Mouse (Mus musculus) forebrain, postnatal 0 days (tissue): ENCODE results near the gene Fndc9. TPM values are rescaled to one million over a fixed set of nuclear protein-coding genes. Genes with fewer than 3 reads are reported as not detected.
A peak's percentile ranks its signal among the peaks of the same experiment; 100 is the strongest.

Experiments used
- ATAC-seq: fragments of 200-750 bp; cut with Nextera tagmentation; 2 replicates; pipeline ENCODE4 v1.8.0; 2017; ENCODE audit warnings: mild to moderate bottlenecking, moderate library complexity
- DNase-seq: peaks from one replicate; pipeline ENCODE4 v3.0.0-alpha.2; 2015
- H3K27ac ChIP-seq: fragments of 300-500 bp; sonication (generic); 2 replicates; pipeline ENCODE4 v1.5.1; 2014; ENCODE audit warnings: low read depth, mild to moderate bottlenecking, antibody characterized with exemption, low read length, moderate library complexity, mixed read lengths
- H3K27me3 ChIP-seq: fragments of 300-500 bp; sonication (generic); 2 replicates; pipeline ENCODE4 v1.6.1; 2014; ENCODE audit warnings: mild to moderate bottlenecking, low read length, mixed read lengths; ENCODE audit not compliant: insufficient read depth
- H3K36me3 ChIP-seq: fragments of 300-500 bp; sonication (generic); 2 replicates; pipeline ENCODE4 v1.6.1; 2014; ENCODE audit warnings: mild to moderate bottlenecking, moderate library complexity; ENCODE audit not compliant: insufficient read depth
- H3K4me1 ChIP-seq: fragments of 300-500 bp; sonication (generic); 2 replicates; pipeline ENCODE4 v1.6.1; 2014; ENCODE audit warnings: antibody characterized with exemption; ENCODE audit not compliant: insufficient read depth
- H3K4me2 ChIP-seq: fragments of 300-500 bp; sonication (generic); 2 replicates; pipeline ENCODE4 v1.6.1; 2014; ENCODE audit warnings: low read depth, mild to moderate bottlenecking, moderate library complexity
- H3K4me3 ChIP-seq: fragments of 300-500 bp; sonication (generic); 2 replicates; pipeline ENCODE4 v1.5.1; 2014; ENCODE audit warnings: low read depth, low read length, mixed read lengths
- H3K9ac ChIP-seq: fragments of 300-500 bp; sonication (generic); 2 replicates; pipeline ENCODE4 v1.6.1; 2014; ENCODE audit warnings: mild to moderate bottlenecking
- H3K9me3 ChIP-seq: fragments of 300-500 bp; sonication (generic); 2 replicates; pipeline ENCODE4 v1.6.1; 2016; ENCODE audit warnings: low read length
- CTCF ChIP-seq: sonication (generic); IDR thresholded peaks from 2 replicates; pipeline ENCODE4 v1.5.1; 2016; ENCODE audit warnings: antibody characterized with exemption, control low read depth, low read depth
- WGBS: fragments of 180-500 bp; shearing (Covaris S2); extraction: QIAGEN DNeasy Blood & Tissue Kit; methylation state at CpG from one replicate; pipeline ENCODE4 v1.1.7; 2014; 5-methylcytosine and 5-hydroxymethylcytosine counted together
- polyA plus RNA-seq: library from polyadenylated mRNA; unstranded; fragments of >200 nt; fragmentation: Nextera tagmentation; extraction: Ambion mirVana; gene quantifications from 2 replicates; pipeline ENCODE4 v1.2.1, GENCODE M21; 2015
- total RNA-seq: library from RNA; depleted of rRNA; stranded (reverse); fragments of >200 nt; gene quantifications from 2 replicates; pipeline ENCODE4 v1.2.3, GENCODE M21; 2014; rRNA removed

Gene Fndc9
- 11.1 and 12.2 TPM in 2 replicates for total RNA-seq
- 9.9 and 15.9 TPM in 2 replicates for polyA plus RNA-seq

GRCm38 (mm10) chr11:46235334-46235733 lies at the start of gene Fndc9:
Fndc9 (plus strand) TSS chr11:46235531.
- Histone ChIP-seq H3K27ac (peak within 1 kb of the TSS; percentile 83), H3K4me2 (peak within 1 kb of the TSS; percentile 16; the same call in 1 of the 2 replicates), H3K4me3 (0 out of 2 replicates have a peak within 1 kb of the TSS, but pooled peaks have one; percentile 5), H3K27me3 (no peaks in the 10 kb centered on the region), H3K9ac (peak within 1 kb of the TSS; percentile 23; the same call in 1 of the 2 replicates), H3K4me1 (peaks cover 9% of the 10 kb centered on the region), H3K9me3 (no peaks in the 10 kb centered on the region), H3K36me3 (peaks cover 63% of the 10 kb centered on the region)
- DNase-seq: peak; percentile 85
- TF ChIP-seq CTCF: peak; percentile 18; the same call in 1 of the 2 replicates
- ATAC-seq: peak; percentile 89
- WGBS: 14% methylated on average over 11 of the region's 11 CpGs

GRCm38 (mm10) chr11:46188283-46188682 lies 47.0 kb upstream of the Fndc9 start:
- Histone ChIP-seq H3K9ac (no peak overlapping the region), H3K4me3 (no peak overlapping the region), H3K9me3 (no peaks in the 10 kb centered on the region), H3K27me3 (no peaks in the 10 kb centered on the region), H3K4me2 (no peak overlapping the region), H3K36me3 (peaks cover 11% of the 10 kb centered on the region), H3K27ac (no peak overlapping the region), H3K4me1 (no peaks in the 10 kb centered on the region)
- peak; percentile 32; the same call in 1 of the 2 replicates for ATAC-seq
- no peak for TF ChIP-seq CTCF
- 25% methylated on average over 2 of the region's 2 CpGs for WGBS
- DNase-seq: no peak

- H3K4me2 ChIP-seq: no peak overlapping the region
- no peak for TF ChIP-seq CTCF
- no peaks in the 10 kb centered on the region for H3K4me1 ChIP-seq
- DNase-seq (no peak), ATAC-seq (no peak)
- H3K27me3 ChIP-seq: no peaks in the 10 kb centered on the region
- no peaks in the 10 kb centered on the region for H3K9me3 ChIP-seq
- no peak overlapping the region for H3K9ac ChIP-seq
- WGBS: 89% methylated on average over 4 of the region's 4 CpGs
- H3K36me3 ChIP-seq: peaks cover 58% of the 10 kb centered on the region
- no peak overlapping the region for H3K27ac ChIP-seq
- no peak overlapping the region for H3K4me3 ChIP-seq
These were observed 41.2 kb upstream of the Fndc9 start for GRCm38 (mm10) chr11:46194175-46194574.

DNA sequence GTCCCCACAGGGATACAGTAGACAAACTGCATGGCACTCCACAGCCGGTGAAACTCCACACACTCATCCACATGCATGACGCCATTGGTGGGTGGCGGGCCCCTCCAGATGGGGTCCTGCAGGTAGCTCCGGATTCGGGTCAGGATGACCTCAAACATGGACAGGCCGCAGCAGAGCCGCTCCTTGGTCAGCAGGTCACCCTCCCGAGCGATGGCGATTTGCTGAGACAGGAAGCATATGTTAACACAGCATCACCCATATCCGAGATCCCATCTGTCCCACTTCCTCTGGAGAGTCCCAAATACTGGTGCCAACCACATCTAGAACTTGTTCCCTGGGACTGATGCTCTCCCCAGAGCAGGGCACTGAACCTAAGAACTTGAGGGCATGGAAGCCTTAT lies 34.7 kb upstream of the Fndc9 start:
- no peak overlapping the region for H3K4me3 ChIP-seq
- WGBS: 96% methylated on average over 11 of the region's 11 CpGs
- no peaks in the 10 kb centered on the region for H3K9me3 ChIP-seq
- DNase-seq: no peak
- no peak overlapping the region for H3K27ac ChIP-seq
- no peak overlapping the region for H3K9ac ChIP-seq
- H3K27me3 ChIP-seq: no peaks in the 10 kb centered on the region
- no peak for ATAC-seq
- no peak for TF ChIP-seq CTCF
- H3K36me3 ChIP-seq: peaks cover 63% of the 10 kb centered on the region
- no peaks in the 10 kb centered on the region for H3K4me1 ChIP-seq
- no peak overlapping the region for H3K4me2 ChIP-seq

DNA sequence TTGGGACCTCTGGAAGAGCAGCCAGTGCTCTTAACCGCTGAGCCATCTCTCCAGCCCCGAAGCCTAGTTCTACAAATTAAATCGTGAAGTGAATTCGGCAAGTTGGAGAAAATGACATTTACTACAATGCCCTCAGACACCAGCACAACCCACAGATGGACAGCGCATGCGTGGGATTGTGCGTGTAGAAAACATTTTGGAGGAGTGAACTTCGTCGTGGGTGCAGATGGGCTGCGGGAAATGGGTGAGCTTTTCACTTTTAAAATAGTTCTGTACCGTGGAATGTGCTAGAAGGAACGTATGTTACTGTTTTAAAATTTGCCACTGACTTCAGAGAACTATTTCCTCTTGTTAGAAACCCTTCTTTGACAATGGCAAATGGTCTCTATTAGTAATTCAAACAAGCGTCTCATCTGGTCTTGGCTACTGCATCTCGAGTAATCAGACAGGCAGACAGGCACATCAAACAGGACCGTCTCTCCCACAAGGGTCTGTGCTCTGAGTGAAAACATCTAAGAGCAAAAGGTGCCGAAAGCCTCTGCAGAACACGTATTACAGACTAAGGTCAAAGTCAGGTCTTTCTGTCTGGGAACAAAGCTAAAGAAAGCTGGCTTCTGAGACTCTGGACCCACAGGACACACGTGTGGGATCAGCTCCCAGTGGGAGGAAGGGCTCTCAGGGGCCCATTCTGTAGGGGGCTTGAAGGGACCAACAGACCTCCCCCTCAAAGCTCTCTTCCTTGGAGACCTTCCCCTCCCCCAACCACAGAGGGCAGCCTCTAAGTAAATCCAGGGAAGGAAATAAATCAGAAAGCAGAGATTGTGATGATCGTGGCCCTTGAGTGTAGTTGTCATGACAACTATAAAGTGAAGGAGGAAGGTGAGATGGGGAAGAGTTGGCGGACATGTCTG lies 33.4 kb upstream of the Fndc9 start:
- peak overlapping the region; percentile 50 for H3K27ac ChIP-seq
- H3K4me3 ChIP-seq: no peak overlapping the region
- peak; percentile 43 for DNase-seq
- H3K4me2 ChIP-seq: no peak overlapping the region
- no peaks in the 10 kb centered on the region for H3K27me3 ChIP-seq
- H3K9me3 ChIP-seq: no peaks in the 10 kb centered on the region
- H3K36me3 ChIP-seq: peaks cover 64% of the 10 kb centered on the region
- ATAC-seq: peak; percentile 23; the same call in 1 of the 2 replicates
- WGBS: 68% methylated on average over 20 of the region's 20 CpGs
- no peaks in the 10 kb centered on the region for H3K4me1 ChIP-seq
- no peak overlapping the region for H3K9ac ChIP-seq
- no peak for TF ChIP-seq CTCF

DNA sequence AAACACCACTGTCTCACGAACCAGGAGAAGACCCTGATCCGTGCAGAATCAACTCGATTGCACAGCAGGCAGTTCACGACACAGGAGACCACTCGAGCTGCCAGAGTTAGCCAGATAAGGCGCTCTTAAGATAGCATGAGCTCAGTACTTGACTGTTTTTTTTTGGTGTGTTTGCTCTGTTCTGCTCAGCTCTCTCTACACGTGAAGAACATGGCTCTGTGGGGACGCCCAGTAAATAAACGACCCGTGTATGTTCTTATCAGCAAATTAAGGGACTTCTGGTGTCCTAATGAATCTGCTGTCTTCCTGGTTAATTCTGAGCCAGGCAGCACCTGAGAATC lies 32.8 kb upstream of the Fndc9 start:
- DNase-seq (no peak), ATAC-seq (no peak)
- H3K4me1 ChIP-seq: no peaks in the 10 kb centered on the region
- H3K27me3 ChIP-seq: no peaks in the 10 kb centered on the region
- H3K4me2 ChIP-seq: no peak overlapping the region
- no peak overlapping the region for H3K4me3 ChIP-seq
- peaks cover 68% of the 10 kb centered on the region for H3K36me3 ChIP-seq
- 67% methylated on average over 10 of the region's 10 CpGs for WGBS
- peak overlapping the region; percentile 50 for H3K27ac ChIP-seq
- no peak for TF ChIP-seq CTCF
- H3K9me3 ChIP-seq: no peaks in the 10 kb centered on the region
- no peak overlapping the region for H3K9ac ChIP-seq

GRCm38 (mm10) chr11:46204841-46205240 lies 30.5 kb upstream of the Fndc9 start:
- no peaks in the 10 kb centered on the region for H3K9me3 ChIP-seq
- TF ChIP-seq CTCF: no peak
- DNase-seq (no peak), ATAC-seq (no peak)
- peaks cover 58% of the 10 kb centered on the region for H3K36me3 ChIP-seq
- no peak overlapping the region for H3K27ac ChIP-seq
- H3K4me2 ChIP-seq: no peak overlapping the region
- no peaks in the 10 kb centered on the region for H3K4me1 ChIP-seq
- no peak overlapping the region for H3K9ac ChIP-seq
- 88% methylated on average over 9 of the region's 9 CpGs for WGBS
- H3K4me3 ChIP-seq: no peak overlapping the region
- H3K27me3 ChIP-seq: no peaks in the 10 kb centered on the region
